Mouse (Mus musculus): ENCODE data around the gene Flot1. TPM values are rescaled to one million over a fixed set of nuclear protein-coding genes. Genes with fewer than 3 reads are reported as not detected.
A peak's percentile ranks its signal among the peaks of the same experiment; 100 is the strongest.
"Not testable (repeated sequence)": the region's sequence is repeated elsewhere in the genome, so short reads cannot be mapped to it uniquely, and the experiment has no call there.

Flot1 gene
- total RNA-seq, 1 experiment from 2014 or later, result 94.1 TPM

GRCm38 (mm10) chr17:35836178-35836965 lies 13.3 kb downstream of the Flot1 start:
- DNase-seq, result peak; percentile 71

GRCm38 (mm10) chr17:35836991-35837422 lies 14.0 kb downstream of the Flot1 start:
- DNase-seq, result peak; percentile 87

GRCm38 (mm10) chr17:35837487-35837886 lies 14.5 kb downstream of the Flot1 start:
- DNase-seq, result peak; percentile 59

- peak; percentile 96 for DNase-seq
Measured at GRCm38 (mm10) chr17:35838122-35838544, 15.1 kb downstream of the Flot1 start, which contains the start of gene Tubb5. Gene Tubb5, minus strand, starts transcription at chr17:35838306.

GRCm38 (mm10) chr17:35838570-35838969 lies 15.5 kb downstream of the Flot1 start:
- no peak for DNase-seq

- not testable (repeated sequence) for DNase-seq
Measured at GRCm38 (mm10) chr17:35839002-35839401, 16.0 kb downstream of the Flot1 start.

- no peak for DNase-seq
Measured at GRCm38 (mm10) chr17:35840561-35840960, 17.5 kb downstream of the Flot1 start.

- peak; percentile 96 for DNase-seq
Measured at GRCm38 (mm10) chr17:35841076-35841950, 18.3 kb downstream of the Flot1 start, which contains the start of gene Mdc1. Gene Mdc1, plus strand, starts transcription at chr17:35841515.

GRCm38 (mm10) chr17:35842006-35842405 lies 19.0 kb downstream of the Flot1 start:
- DNase-seq, result no peak

- DNase-seq, result no peak
Measured at GRCm38 (mm10) chr17:35843514-35843913, 20.5 kb downstream of the Flot1 start.

- no peak for DNase-seq
Measured at GRCm38 (mm10) chr17:35848112-35848511, 25.1 kb downstream of the Flot1 start.

GRCm38 (mm10) chr17:35850974-35851373 lies 27.9 kb downstream of the Flot1 start:
- no peak for DNase-seq

- no peak for DNase-seq
Measured at GRCm38 (mm10) chr17:35859371-35859770, 36.3 kb downstream of the Flot1 start.

- DNase-seq, result no peak
Measured at GRCm38 (mm10) chr17:35859835-35860234, 36.8 kb downstream of the Flot1 start.

- DNase-seq, result no peak
Measured at GRCm38 (mm10) chr17:35860831-35861197, 37.8 kb downstream of the Flot1 start.

- DNase-seq, result peak; percentile 89
Measured at GRCm38 (mm10) chr17:35861198-35861857, 38.3 kb downstream of the Flot1 start, which contains the start of gene Nrm. Gene Nrm, plus strand, starts transcription at chr17:35861318.

GRCm38 (mm10) chr17:35864832-35865353 lies 41.9 kb downstream of the Flot1 start:
- no peak for DNase-seq

- peak; percentile 74 for DNase-seq
Measured at GRCm38 (mm10) chr17:35865481-35866280, 42.7 kb downstream of the Flot1 start, which contains the start of gene Ppp1r18. Gene Ppp1r18, plus strand, starts transcription at chr17:35865593.

- peak; percentile 77 for DNase-seq
Measured at GRCm38 (mm10) chr17:35866281-35866831, 43.3 kb downstream of the Flot1 start.
